Mouse (Mus musculus): ENCODE data around the gene Acaca.
"Not testable (repeated sequence)": the region's sequence is repeated elsewhere in the genome, so short reads cannot be mapped to it uniquely, and the experiment has no call there.

The Acaca gene

GRCm38 (mm10) chr11:84338273-84338672 is 208.8 kb downstream of the Acaca start:
- DNase-seq (ENCODE audit: low spot score) = not testable (repeated sequence)

GRCm38 (mm10) chr11:84340630-84341029 is 211.2 kb downstream of the Acaca start:
- no peak for DNase-seq (ENCODE audit: low spot score)

- no peak for DNase-seq (ENCODE audit: low spot score)
Observed at GRCm38 (mm10) chr11:84344522-84345236, 215.2 kb downstream of the Acaca start.

GRCm38 (mm10) chr11:84347766-84348165 is 218.3 kb downstream of the Acaca start:
- no peak for DNase-seq (ENCODE audit: low spot score)

GRCm38 (mm10) chr11:84348843-84349825 is 219.7 kb downstream of the Acaca start:
- no peak for DNase-seq (ENCODE audit: low spot score)

- no peak for DNase-seq (ENCODE audit: low spot score)
Observed at GRCm38 (mm10) chr11:84351150-84351549, 221.7 kb downstream of the Acaca start.

GRCm38 (mm10) chr11:84353058-84353726 is 223.7 kb downstream of the Acaca start:
- DNase-seq (ENCODE audit: low spot score) = no peak

- DNase-seq (ENCODE audit: low spot score) = no peak
Observed at GRCm38 (mm10) chr11:84357304-84357703, 227.8 kb downstream of the Acaca start.

GRCm38 (mm10) chr11:84357771-84358170 is 228.3 kb downstream of the Acaca start:
- no peak for DNase-seq (ENCODE audit: low spot score)

GRCm38 (mm10) chr11:84361551-84361950 is 232.1 kb downstream of the Acaca start:
- no peak for DNase-seq (ENCODE audit: low spot score)

- DNase-seq (ENCODE audit: low spot score) = no peak
Observed at GRCm38 (mm10) chr11:84362633-84363243, 233.3 kb downstream of the Acaca start.

- no peak for DNase-seq (ENCODE audit: low spot score)
Observed at GRCm38 (mm10) chr11:84365313-84365712, 235.8 kb downstream of the Acaca start.

GRCm38 (mm10) chr11:84368902-84369301 is 239.4 kb downstream of the Acaca start:
- no peak for DNase-seq (ENCODE audit: low spot score)

- DNase-seq (ENCODE audit: low spot score) = no peak
Observed at GRCm38 (mm10) chr11:84373122-84373521, 243.7 kb downstream of the Acaca start.

GRCm38 (mm10) chr11:84375951-84376496 is 246.6 kb downstream of the Acaca start:
- no peak for DNase-seq (ENCODE audit: low spot score)

- DNase-seq (ENCODE audit: low spot score) = no peak
Observed at GRCm38 (mm10) chr11:84376510-84377365, 247.3 kb downstream of the Acaca start.

GRCm38 (mm10) chr11:84382450-84382849 is 253.0 kb downstream of the Acaca start:
- DNase-seq (ENCODE audit: low spot score) = no peak

GRCm38 (mm10) chr11:84383891-84384290 is 254.4 kb downstream of the Acaca start:
- no peak for DNase-seq (ENCODE audit: low spot score)

GRCm38 (mm10) chr11:84389332-84389731 is 259.9 kb downstream of the Acaca start:
- no peak for DNase-seq (ENCODE audit: low spot score)

- no peak for DNase-seq (ENCODE audit: low spot score)
Observed at GRCm38 (mm10) chr11:84391126-84391525, 261.7 kb downstream of the Acaca start.

- not testable (repeated sequence) for DNase-seq (ENCODE audit: low spot score)
Observed at GRCm38 (mm10) chr11:84392066-84392465, 262.6 kb downstream of the Acaca start.
